Mouse (Mus musculus): ENCODE measurements at regions not wholly inside any gene's neighbourhood (a gene's known extent, or its start where the extent isn't known, plus 50 kb on each side); places are given as distances from the start of the nearest gene placed in this dataset.

DNA sequence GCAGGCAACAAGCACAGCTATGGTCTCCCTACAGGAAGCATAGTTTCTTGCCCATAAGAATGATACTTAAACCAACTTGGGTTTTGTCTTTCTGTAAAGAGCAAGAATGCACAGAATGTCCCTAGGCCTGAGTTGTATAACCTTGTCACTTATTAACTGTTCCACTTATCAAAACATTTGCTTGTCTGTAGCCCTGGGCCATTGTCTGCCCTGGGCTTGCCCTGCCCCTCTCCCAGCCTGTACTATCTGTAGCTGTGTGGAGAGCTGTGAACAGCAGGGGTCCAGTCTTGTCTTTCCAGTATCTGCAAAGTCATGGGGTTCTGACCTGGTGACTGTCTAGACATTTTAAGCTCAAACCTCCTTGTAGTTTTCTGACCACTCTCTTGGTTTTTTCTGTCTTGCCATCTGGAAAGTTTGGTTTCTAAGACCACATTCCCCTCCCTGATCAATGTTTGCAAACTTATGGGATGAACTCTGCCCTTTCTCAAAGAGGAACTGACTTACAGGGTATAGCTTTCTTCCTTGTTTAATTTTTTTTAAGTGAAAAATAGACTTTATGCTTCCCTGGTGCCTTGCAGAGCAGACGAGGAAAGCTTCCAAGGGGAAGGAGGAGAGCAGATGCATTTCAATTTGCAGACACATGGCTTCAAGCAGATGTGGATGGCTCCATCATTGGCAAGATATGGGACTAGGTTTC is 78.6 kb upstream of the Foxq1 start:
- no peak for ATAC-seq (replicated peaks; ENCODE audit: poor library complexity)

DNA sequence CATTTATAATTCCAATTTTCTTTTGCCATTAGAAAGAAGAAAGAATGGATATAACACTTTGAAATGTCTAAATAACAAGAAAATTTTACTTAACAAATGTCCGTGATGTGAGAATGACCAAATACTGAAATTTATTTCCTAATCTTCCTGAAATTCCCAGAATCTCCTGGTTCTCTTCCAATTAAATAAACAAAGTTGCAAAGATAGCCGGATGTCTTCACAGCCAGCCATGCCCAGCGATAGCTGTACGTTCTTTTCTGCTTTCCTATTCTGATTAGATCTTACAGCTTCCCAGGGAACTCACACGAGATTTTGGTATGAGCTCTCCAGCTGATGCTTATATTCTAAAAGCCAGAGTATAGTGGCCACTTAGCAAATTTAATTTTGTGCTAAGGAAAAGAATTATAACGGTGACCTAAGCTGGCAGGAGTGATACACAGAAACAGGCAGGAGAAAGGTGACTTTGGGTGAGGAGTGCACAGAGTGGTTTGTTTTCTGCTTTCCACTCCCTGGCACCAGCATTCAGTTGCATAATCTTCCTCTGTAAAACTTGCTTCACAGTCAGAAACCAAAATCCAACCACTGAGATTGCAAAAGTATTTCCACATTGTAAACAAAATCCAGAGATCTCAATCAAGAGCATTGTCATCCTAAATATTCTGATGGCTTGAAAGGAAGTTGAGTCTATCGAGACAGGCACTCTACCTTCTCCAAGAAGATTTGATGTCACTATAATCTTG is 74.7 kb upstream of the Foxq1 start:
- ATAC-seq (replicated peaks; ENCODE audit: poor library complexity) = peak; percentile 69

DNA sequence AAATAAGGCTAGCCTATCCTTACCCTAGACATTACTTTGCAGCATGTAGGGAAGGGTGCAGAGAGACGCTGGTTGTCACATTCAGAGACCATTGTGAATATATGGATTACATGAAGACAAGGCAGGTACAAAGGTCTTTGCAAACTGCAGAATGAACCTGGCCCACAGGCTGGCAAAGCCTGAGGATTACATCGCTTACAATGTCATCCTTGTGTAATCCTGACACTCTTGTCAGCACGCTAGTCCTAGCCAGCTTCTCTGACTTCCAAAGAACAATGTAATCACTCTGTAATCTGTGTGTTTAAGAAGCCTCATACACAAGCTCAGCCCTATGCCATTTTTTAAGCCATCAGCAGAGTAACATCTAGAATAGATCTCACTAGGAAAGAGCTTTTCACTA is 69.6 kb upstream of the Foxq1 start:
- ATAC-seq (replicated peaks; ENCODE audit: poor library complexity) = no peak

DNA sequence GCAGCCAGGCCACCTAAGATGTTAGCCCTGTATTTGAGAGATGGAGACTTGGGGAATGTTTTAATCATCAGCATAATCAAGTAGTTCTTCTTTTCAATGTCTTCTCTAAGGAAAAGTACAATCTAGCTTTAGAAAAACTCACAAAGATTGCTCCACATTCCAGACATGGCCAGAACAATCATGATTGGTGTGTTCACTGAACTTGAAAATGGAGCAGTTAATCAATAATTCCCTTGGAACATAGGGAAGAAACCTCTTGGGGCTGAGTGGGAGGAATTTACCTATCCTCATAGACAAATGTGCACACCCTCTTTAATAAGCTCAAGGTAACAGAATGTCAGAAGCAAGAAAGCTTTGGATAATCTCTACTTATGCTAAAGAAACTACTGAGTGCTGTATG is 67.7 kb upstream of the Foxq1 start:
- ATAC-seq (replicated peaks; ENCODE audit: poor library complexity) = no peak

DNA sequence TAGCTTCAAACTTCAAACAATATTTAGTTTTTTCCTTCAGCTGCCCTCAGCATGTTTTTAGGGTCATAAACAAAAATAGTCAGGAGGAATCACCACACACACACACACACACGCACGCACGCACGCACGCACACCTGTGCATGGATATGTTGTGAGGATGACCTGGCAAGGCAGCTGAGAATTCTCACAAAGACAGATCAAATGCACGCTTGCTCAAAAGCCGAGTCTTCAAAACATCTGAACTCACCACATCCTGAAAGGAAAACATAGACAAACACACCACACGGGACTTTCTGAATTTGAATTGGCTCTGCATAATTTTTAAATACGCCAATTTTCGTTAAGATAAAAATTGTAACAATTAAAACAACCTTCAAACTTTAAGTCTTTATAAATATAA is 52.7 kb upstream of the Foxq1 start:
- no peak for ATAC-seq (replicated peaks; ENCODE audit: poor library complexity)

DNA sequence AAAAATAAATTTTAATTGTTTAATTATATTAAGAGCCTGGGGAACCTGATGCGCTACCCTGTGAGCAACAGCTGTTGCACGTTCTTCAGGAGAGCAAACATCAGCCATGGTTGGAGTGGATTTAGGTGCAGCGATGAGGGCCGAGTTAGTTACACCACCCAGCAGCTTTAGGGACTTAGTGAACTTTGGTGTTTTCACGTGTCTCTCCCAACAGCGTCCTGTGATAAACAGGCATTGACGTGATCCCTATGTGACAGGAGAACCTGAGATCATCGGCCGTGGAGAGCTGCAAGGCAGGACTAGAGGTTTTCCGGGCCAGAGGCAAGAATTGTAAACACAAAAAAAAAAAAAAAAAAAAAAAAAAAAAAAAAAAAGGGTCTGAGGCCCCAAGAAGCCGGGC is 52.1 kb upstream of the Foxq1 start:
- ATAC-seq (replicated peaks; ENCODE audit: poor library complexity) = no peak

DNA sequence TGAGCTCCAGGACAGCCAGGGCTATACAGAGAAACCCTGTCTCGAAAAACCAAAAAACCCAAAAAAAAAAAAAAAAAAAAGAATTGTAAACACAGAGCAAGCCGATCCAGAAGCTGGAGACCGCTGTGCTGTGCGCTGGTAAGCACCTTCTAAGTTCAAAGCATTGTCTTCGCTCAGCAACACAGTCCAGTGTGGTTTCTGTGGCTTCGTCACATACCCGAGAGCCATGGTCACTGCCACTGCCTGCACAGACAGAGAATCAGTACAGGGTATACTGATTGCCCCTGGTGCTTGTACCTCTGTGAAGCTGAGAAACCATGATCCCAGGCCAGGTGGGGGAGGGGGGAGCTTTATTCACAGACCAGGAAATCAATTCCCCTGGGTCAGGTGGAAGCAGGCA is 51.6 kb upstream of the Foxq1 start:
- no peak for ATAC-seq (replicated peaks; ENCODE audit: poor library complexity)

DNA sequence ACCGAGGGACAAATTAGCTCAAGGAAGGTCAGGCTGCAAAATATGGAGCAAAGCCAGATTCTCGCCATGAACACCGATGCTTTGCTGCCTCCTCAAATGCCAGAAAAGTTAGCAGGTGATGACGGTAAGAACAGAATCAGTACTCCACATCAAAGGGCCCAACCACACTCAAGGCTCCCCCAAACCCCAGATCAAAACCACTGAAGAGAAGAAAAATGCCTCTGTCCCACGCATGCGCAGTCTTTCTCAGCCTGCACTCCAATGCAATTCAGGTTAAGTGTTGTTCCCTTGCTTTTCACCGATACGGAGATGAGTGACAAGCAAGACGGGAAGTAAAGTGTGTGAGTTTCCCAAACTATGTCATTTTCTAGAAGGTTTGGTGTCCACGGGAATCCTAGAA is 50.5 kb upstream of the Foxq1 start:
- no peak for ATAC-seq (replicated peaks; ENCODE audit: poor library complexity)
